Comparison of ENCODE assay signal across 9 mouse cellular contexts in the genomic region with DNA sequence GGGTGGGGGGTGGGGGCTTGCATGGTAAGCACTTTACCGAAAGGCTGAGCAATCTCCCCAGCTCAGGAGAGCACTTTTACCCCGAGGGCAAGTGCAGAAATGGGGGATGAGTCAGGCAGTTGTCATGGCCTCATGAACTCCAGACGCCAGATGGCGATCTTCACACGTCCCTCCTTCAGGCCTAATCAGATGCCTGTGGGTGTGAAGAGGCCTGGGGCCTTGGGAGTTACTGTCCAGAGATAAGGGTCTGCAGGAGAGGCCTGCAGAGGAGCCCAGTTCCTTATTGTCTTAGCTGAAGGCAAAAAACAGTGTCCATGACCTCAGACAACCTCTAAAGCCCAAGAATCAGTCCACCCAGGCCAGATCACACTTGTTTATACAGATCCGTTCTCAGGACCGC. TPM values are rescaled to one million over a fixed set of nuclear protein-coding genes. Genes with fewer than 3 reads are reported as not detected.
DNase-seq lines count a peak whose midpoint lies in the region; ATAC-seq lines count a peak whose summit lies in the region.
"Had no signal": no experiment of that assay in that cellular context is flagged by ENCODE, and none has a peak within 500 bp of the region (broad histone marks: within the 10 kb centered on the region; RNA-seq: fewer than 3 reads in every experiment).

No protein-coding gene starts in this region.

- no peak for ATAC-seq in CD4-positive, CD25-positive, alpha-beta regulatory T cell, adult 4 months
- no peak for ATAC-seq in embryonic facial prominence, embryonic 14.5 days (ENCODE audit: low read depth)
- no peak for ATAC-seq in hindbrain, embryonic 12.5 days (ENCODE audit: low FRiP score)

- peaks cover 63% of the 10 kb centered on the region for H3K36me3 ChIP-seq in embryonic facial prominence, embryonic 14.5 days (ENCODE audit: control insufficient read depth, insufficient read depth, low read length)
- peaks cover 31% of the 10 kb centered on the region for H3K36me3 ChIP-seq in hindbrain, embryonic 12.5 days

- DNase-seq in CD4-positive, CD25-positive, alpha-beta regulatory T cell, adult 2 months (ENCODE audit: low read depth, low spot score), result peak; percentile 69
- DNase-seq in adrenal gland, postnatal 14 days, result peak; percentile 88
- DNase-seq in embryonic facial prominence, embryonic 14.5 days (ENCODE audit: low spot score), result peak; percentile 59
- peak; percentile 68 to 80 for DNase-seq in layer of hippocampus, postnatal 10 days (ENCODE audit: low spot score in 2 of 2)
- DNase-seq in lung, postnatal 25 days (ENCODE audit: low spot score), result peak; percentile 77
- peak; percentile 70 for DNase-seq in right cerebral cortex, postnatal 4 days

- H3K27me3 ChIP-seq in embryonic facial prominence, embryonic 14.5 days (replicated peaks; ENCODE audit: control insufficient read depth, insufficient read depth, low read length), result no peaks in the 10 kb centered on the region
- no peaks in the 10 kb centered on the region for H3K27me3 ChIP-seq in hindbrain, embryonic 12.5 days

- H3K9me3 ChIP-seq in embryonic facial prominence, embryonic 14.5 days (ENCODE audit: control insufficient read depth, low read length), result no peaks in the 10 kb centered on the region
- no peaks in the 10 kb centered on the region for H3K9me3 ChIP-seq in hindbrain, embryonic 12.5 days (replicated peaks)

- no peak overlapping the region for H3K4me2 ChIP-seq in embryonic facial prominence, embryonic 14.5 days (ENCODE audit: low read depth, low read length)
- no peak overlapping the region for H3K4me2 ChIP-seq in hindbrain, embryonic 12.5 days (replicated peaks)

- no peaks in the 10 kb centered on the region for H3K4me1 ChIP-seq in embryonic facial prominence, embryonic 14.5 days (ENCODE audit: control insufficient read depth, insufficient read depth, low read length)
- peaks cover 9% of the 10 kb centered on the region for H3K4me1 ChIP-seq in hindbrain, embryonic 12.5 days

- H3K27ac ChIP-seq in embryonic facial prominence, embryonic 14.5 days (replicated peaks; ENCODE audit: low read depth, low read length), result no peak overlapping the region
- no peak overlapping the region for H3K27ac ChIP-seq in hindbrain, embryonic 12.5 days
- H3K27ac ChIP-seq: macrophage had no signal

- H3K4me3 ChIP-seq in embryonic facial prominence, embryonic 14.5 days (ENCODE audit: low read depth, low read length), result no peak overlapping the region
- no peak overlapping the region for H3K4me3 ChIP-seq in hindbrain, embryonic 12.5 days

- H3K9ac ChIP-seq in embryonic facial prominence, embryonic 14.5 days (ENCODE audit: low read depth, low read length), result no peak overlapping the region
- peak overlapping the region; percentile 23; the same call in 1 of the 2 replicates for H3K9ac ChIP-seq in hindbrain, embryonic 12.5 days

- 42% methylated on average over 7 of the region's 7 CpGs for WGBS in embryonic facial prominence, embryonic 14.5 days
- 36% methylated on average over 7 of the region's 7 CpGs for WGBS in hindbrain, embryonic 12.5 days

RNA-seq across cellular contexts. Expression of a gene that starts 10.4 kb away (rescaled TPM):
- polyA plus RNA-seq in CD4-positive, CD25-positive, alpha-beta regulatory T cell, adult 4 months (2017; shearing (Covaris generic)), result not detected
- 33.8 and 38.9 TPM in 2 replicates for total RNA-seq in adrenal gland, postnatal 14 days (2021)
- 208 TPM in 2 replicates for polyA plus RNA-seq in embryonic facial prominence, embryonic 14.5 days (2014; fragmentation: Nextera tagmentation; extraction: Ambion mirVana)
- polyA plus RNA-seq in hindbrain, embryonic 12.5 days (2016; fragmentation: Nextera tagmentation; extraction: Ambion mirVana), result 72.5 and 75.6 TPM in 2 replicates
- 10 to 100 TPM; 15.1 to 15.2 TPM for total RNA-seq in layer of hippocampus, postnatal 10 days (2021)
- polyA plus RNA-seq: macrophage had no signal

RNA-seq across cellular contexts. Expression of a gene that starts 11.2 kb away (rescaled TPM):
- not detected for polyA plus RNA-seq in CD4-positive, CD25-positive, alpha-beta regulatory T cell, adult 4 months (2017; shearing (Covaris generic))
- 25.8 and 26.7 TPM in 2 replicates for total RNA-seq in adrenal gland, postnatal 14 days (2021)
- polyA plus RNA-seq in embryonic facial prominence, embryonic 14.5 days (2014; fragmentation: Nextera tagmentation; extraction: Ambion mirVana), result 92.8 and 100 TPM in 2 replicates
- polyA plus RNA-seq in hindbrain, embryonic 12.5 days (2016; fragmentation: Nextera tagmentation; extraction: Ambion mirVana), result 34.3 and 35.9 TPM in 2 replicates
- 1 to 10 TPM; 8.9 TPM for total RNA-seq in layer of hippocampus, postnatal 10 days (2021)

RNA-seq across cellular contexts. Expression of a gene that starts 15.8 kb away (rescaled TPM):
- polyA plus RNA-seq in CD4-positive, CD25-positive, alpha-beta regulatory T cell, adult 4 months (2017; shearing (Covaris generic)), result 100 to 1,000 TPM; 126 to 156 TPM
- 51.5 and 57.5 TPM in 2 replicates for total RNA-seq in adrenal gland, postnatal 14 days (2021)
- 108 and 127 TPM in 2 replicates for polyA plus RNA-seq in embryonic facial prominence, embryonic 14.5 days (2014; fragmentation: Nextera tagmentation; extraction: Ambion mirVana)
- 101 and 112 TPM in 2 replicates for polyA plus RNA-seq in hindbrain, embryonic 12.5 days (2016; fragmentation: Nextera tagmentation; extraction: Ambion mirVana)
- total RNA-seq in layer of hippocampus, postnatal 10 days (2021), result 10 to 100 TPM; 60.5 to 66.4 TPM

RNA-seq across cellular contexts. Expression of a gene that starts 15.9 kb away (rescaled TPM):
- under 1 TPM; 0.16 to 0.65 TPM for polyA plus RNA-seq in CD4-positive, CD25-positive, alpha-beta regulatory T cell, adult 4 months (2017; shearing (Covaris generic))
- 0.94 and 1.5 TPM in 2 replicates for total RNA-seq in adrenal gland, postnatal 14 days (2021)
- 0.55 and 0.84 TPM in 2 replicates for polyA plus RNA-seq in embryonic facial prominence, embryonic 14.5 days (2014; fragmentation: Nextera tagmentation; extraction: Ambion mirVana)
- polyA plus RNA-seq in hindbrain, embryonic 12.5 days (2016; fragmentation: Nextera tagmentation; extraction: Ambion mirVana), result 0.68 and 0.94 TPM in 2 replicates
- total RNA-seq in layer of hippocampus, postnatal 10 days (2021), result 1 to 10 TPM in 1 of 2 experiments, under 1 TPM in 1; 0.98 to 1.1 TPM

RNA-seq across cellular contexts. Expression of a gene that starts 28.3 kb away (rescaled TPM):
- polyA plus RNA-seq in CD4-positive, CD25-positive, alpha-beta regulatory T cell, adult 4 months (2017; shearing (Covaris generic)), result 1 to 10 TPM in 1 of 2 experiments, under 1 TPM in 1; 0.32 to 1.9 TPM
- total RNA-seq in adrenal gland, postnatal 14 days (2021), result 101 and 102 TPM in 2 replicates
- polyA plus RNA-seq in embryonic facial prominence, embryonic 14.5 days (2014; fragmentation: Nextera tagmentation; extraction: Ambion mirVana), result 107 and 116 TPM in 2 replicates
- polyA plus RNA-seq in hindbrain, embryonic 12.5 days (2016; fragmentation: Nextera tagmentation; extraction: Ambion mirVana), result 64.0 and 64.6 TPM in 2 replicates
- total RNA-seq in layer of hippocampus, postnatal 10 days (2021), result 10 to 100 TPM; 46.2 to 51.1 TPM

Comparison
In these comparisons a context has a peak if more than half of its experiments do, and no peak if none do; other contexts are left out.
1. RNA of a gene that starts 10.4 kb away (polyA plus RNA-seq): 208 TPM in embryonic facial prominence, embryonic 14.5 days and 72.5 to 75.6 TPM in hindbrain, embryonic 12.5 days; not detected in CD4-positive, CD25-positive, alpha-beta regulatory T cell, adult 4 months; every median in the first group is over 10 times any median in the second.
2. RNA of a gene that starts 11.2 kb away (polyA plus RNA-seq): 92.8 to 100 TPM in embryonic facial prominence, embryonic 14.5 days and 34.3 to 35.9 TPM in hindbrain, embryonic 12.5 days; not detected in CD4-positive, CD25-positive, alpha-beta regulatory T cell, adult 4 months; every median in the first group is over 10 times any median in the second.
3. Peak in every context shown above with its lines, with median percentiles within 50 percentile points of each other: DNase-seq.